Mouse (Mus musculus) lung, postnatal 14 days (tissue): Measurements from ENCODE around the gene Mapkapk3.
"Not testable (repeated sequence)": the region's sequence is repeated elsewhere in the genome, so short reads cannot be mapped to it uniquely, and the experiment has no call there.

Experiments
- DNase-seq: peaks from one replicate; pipeline ENCODE4 v3.0.0; 2021

Mapkapk3 gene

GRCm38 (mm10) chr9:107307099-107307872 lies 17.6 kb upstream of the Mapkapk3 start:
- no peak for DNase-seq

- DNase-seq: not testable (repeated sequence)
These were observed 17.0 kb upstream of the Mapkapk3 start for GRCm38 (mm10) chr9:107306673-107307072.

GRCm38 (mm10) chr9:107305601-107306542 lies 16.2 kb upstream of the Mapkapk3 start:
- DNase-seq: peak; percentile 41

- no peak for DNase-seq
These were observed 15.3 kb upstream of the Mapkapk3 start for GRCm38 (mm10) chr9:107305012-107305411.

- no peak for DNase-seq
These were observed 14.7 kb upstream of the Mapkapk3 start for GRCm38 (mm10) chr9:107304383-107304782.

GRCm38 (mm10) chr9:107303900-107304299 lies 14.2 kb upstream of the Mapkapk3 start:
- DNase-seq: no peak

GRCm38 (mm10) chr9:107303121-107303820 lies 13.6 kb upstream of the Mapkapk3 start:
- DNase-seq: no peak

GRCm38 (mm10) chr9:107302592-107302991 lies 12.9 kb upstream of the Mapkapk3 start:
- DNase-seq: no peak

- peak; percentile 39 for DNase-seq
These were observed 12.1 kb upstream of the Mapkapk3 start for GRCm38 (mm10) chr9:107301554-107302331.

- no peak for DNase-seq
These were observed 10.7 kb upstream of the Mapkapk3 start for GRCm38 (mm10) chr9:107300224-107300973.

- no peak for DNase-seq
These were observed 10.1 kb upstream of the Mapkapk3 start for GRCm38 (mm10) chr9:107299783-107300182.

- no peak for DNase-seq
These were observed 9.2 kb upstream of the Mapkapk3 start for GRCm38 (mm10) chr9:107298876-107299275.

- DNase-seq: peak; percentile 67
These were observed 8.5 kb upstream of the Mapkapk3 start for GRCm38 (mm10) chr9:107298059-107298780.

GRCm38 (mm10) chr9:107297658-107298057 lies 8.0 kb upstream of the Mapkapk3 start:
- DNase-seq: no peak

- DNase-seq: peak; percentile 47
These were observed 7.4 kb upstream of the Mapkapk3 start for GRCm38 (mm10) chr9:107297059-107297458.

- peak; percentile 95 for DNase-seq
These were observed 6.9 kb upstream of the Mapkapk3 start for GRCm38 (mm10) chr9:107296501-107296965.

- no peak for DNase-seq
These were observed 6.4 kb upstream of the Mapkapk3 start for GRCm38 (mm10) chr9:107296041-107296440.

GRCm38 (mm10) chr9:107296016-107296040 lies 6.2 kb upstream of the Mapkapk3 start, which contains the start of gene Cish:
Gene Cish (plus strand): TSS chr9:107296026.
- no peak for DNase-seq

GRCm38 (mm10) chr9:107295616-107296015 lies 5.9 kb upstream of the Mapkapk3 start:
- DNase-seq: peak; percentile 46

GRCm38 (mm10) chr9:107294249-107294648 lies 4.6 kb upstream of the Mapkapk3 start:
- DNase-seq: peak; percentile 92

- DNase-seq: peak; percentile 93
These were observed 1.2 kb upstream of the Mapkapk3 start for GRCm38 (mm10) chr9:107290897-107291296.
